Mouse (Mus musculus) midbrain, embryonic 11.5 days (tissue): ENCODE measurements around the gene Pnpla6. TPM values are rescaled to one million over a fixed set of nuclear protein-coding genes. Genes with fewer than 3 reads are reported as not detected.

Experiments used
- ATAC-seq: fragments of 200-750 bp; cut with Nextera tagmentation; 2 replicates; pipeline ENCODE4 v1.8.0; 2017; ENCODE audit warnings: moderate TSS enrichment, moderate library complexity; ENCODE audit not compliant: low FRiP score
- DNase-seq: peaks from one replicate; pipeline ENCODE4 v3.0.0; 2015; ENCODE audit warnings: low spot score; ENCODE audit errors: missing footprints
- H3K27ac ChIP-seq: fragments of 300-500 bp; sonication (generic); 2 replicates; pipeline ENCODE4 v1.5.1; 2014; ENCODE audit warnings: low read depth, low read length
- H3K27me3 ChIP-seq: fragments of 300-500 bp; sonication (generic); 2 replicates; pipeline ENCODE4 v1.6.1; 2014; ENCODE audit warnings: mild to moderate bottlenecking, low read length, moderate library complexity, mixed read lengths; ENCODE audit not compliant: control insufficient read depth, insufficient read depth
- H3K36me3 ChIP-seq: fragments of 300-500 bp; sonication (generic); 2 replicates; pipeline ENCODE4 v1.6.1; 2014; ENCODE audit warnings: mild to moderate bottlenecking, low read length, moderate library complexity, mixed read lengths; ENCODE audit not compliant: control insufficient read depth, insufficient read depth
- H3K4me1 ChIP-seq: fragments of 300-500 bp; sonication (generic); 2 replicates; pipeline ENCODE4 v1.6.1; 2014; ENCODE audit warnings: low read length; ENCODE audit not compliant: control insufficient read depth, insufficient read depth
- H3K4me2 ChIP-seq: fragments of 300-500 bp; sonication (generic); 2 replicates; pipeline ENCODE4 v1.6.1; 2014; ENCODE audit warnings: mild to moderate bottlenecking, moderate library complexity
- H3K4me3 ChIP-seq: fragments of 300-500 bp; sonication (generic); 2 replicates; pipeline ENCODE4 v1.5.1; 2014; ENCODE audit warnings: low read depth, low read length
- H3K9ac ChIP-seq: fragments of 300-500 bp; sonication (generic); 2 replicates; pipeline ENCODE4 v1.6.1; 2014; ENCODE audit warnings: low read length
- H3K9me3 ChIP-seq: fragments of 300-500 bp; sonication (generic); 2 replicates; pipeline ENCODE4 v1.6.1; 2016; ENCODE audit warnings: low read length; ENCODE audit not compliant: control insufficient read depth
- WGBS: fragments of 180-500 bp; shearing (Covaris S2); extraction: QIAGEN DNeasy Blood & Tissue Kit; methylation state at CpG from one replicate; pipeline ENCODE4 v1.1.7; 2014; 5-methylcytosine and 5-hydroxymethylcytosine counted together
- polyA plus RNA-seq: library from polyadenylated mRNA; unstranded; fragments of >200 nt; fragmentation: Nextera tagmentation; extraction: Ambion mirVana; gene quantifications from 2 replicates; pipeline ENCODE4 v1.2.1, GENCODE M21; 2014

Pnpla6 gene
- polyA plus RNA-seq, 1 experiment from 2014 or later, result 15.8 TPM

GRCm38 (mm10) chr8:3552240-3552639 is 37.1 kb downstream of the Pnpla6 start:
- Histone ChIP-seq H3K4me2 (no peak overlapping the region), H3K9me3 (no peaks in the 10 kb centered on the region), H3K4me1 (no peaks in the 10 kb centered on the region), H3K4me3 (no peak overlapping the region), H3K9ac (no peak overlapping the region), H3K36me3 (no peaks in the 10 kb centered on the region), H3K27ac (no peak overlapping the region), H3K27me3 (no peaks in the 10 kb centered on the region)
- WGBS, result 89% methylated on average over 1 of the region's 1 CpGs
- ATAC-seq (no peak), DNase-seq (no peak)

- H3K9ac ChIP-seq, result no peak overlapping the region
- no peaks in the 10 kb centered on the region for H3K4me1 ChIP-seq
- H3K27ac ChIP-seq, result no peak overlapping the region
- ATAC-seq, result peak; percentile 88
- H3K4me2 ChIP-seq, result no peak overlapping the region
- H3K4me3 ChIP-seq, result no peak overlapping the region
- no peaks in the 10 kb centered on the region for H3K27me3 ChIP-seq
- no peaks in the 10 kb centered on the region for H3K9me3 ChIP-seq
- H3K36me3 ChIP-seq, result no peaks in the 10 kb centered on the region
- 58% methylated on average over 4 of the region's 4 CpGs for WGBS
- no peak for DNase-seq
Measured at GRCm38 (mm10) chr8:3556114-3556513, 40.9 kb downstream of the Pnpla6 start.

- WGBS, result 2% methylated on average over 12 of the region's 12 CpGs
Measured at GRCm38 (mm10) chr8:3567641-3568371, 52.6 kb downstream of the Pnpla6 start, which contains the start of gene C330021F23Rik. Gene C330021F23Rik (plus strand): TSS chr8:3567990.

GRCm38 (mm10) chr8:3568378-3568777 is 53.2 kb downstream of the Pnpla6 start:
- Histone ChIP-seq H3K27me3 (no peaks in the 10 kb centered on the region), H3K36me3 (no peaks in the 10 kb centered on the region), H3K4me1 (peaks cover 6% of the 10 kb centered on the region; the same call in 1 of the 2 replicates), H3K27ac (peak overlapping the region; percentile 61; the same call in 1 of the 2 replicates), H3K4me2 (peak overlapping the region; percentile 55), H3K4me3 (peak overlapping the region; percentile 34), H3K9me3 (no peaks in the 10 kb centered on the region), H3K9ac (peak overlapping the region; percentile 69)
- ATAC-seq, result peak; percentile 39; the same call in 1 of the 2 replicates
- DNase-seq, result peak; percentile 86
- WGBS, result 5% methylated on average over 7 of the region's 7 CpGs

More at GRCm38 (mm10) chr8:3567641-3568371, 52.6 kb downstream of the Pnpla6 start, which contains the start of gene C330021F23Rik:
- Histone ChIP-seq H3K4me2 (peak within 1 kb of the TSS; percentile 55), H3K27ac (peak within 1 kb of the TSS; percentile 61; the same call in 1 of the 2 replicates), H3K27me3 (no peaks in the 10 kb centered on the region), H3K9ac (peak within 1 kb of the TSS; percentile 69), H3K9me3 (no peaks in the 10 kb centered on the region), H3K4me3 (peak within 1 kb of the TSS; percentile 34), H3K4me1 (peaks cover 6% of the 10 kb centered on the region; the same call in 1 of the 2 replicates), H3K36me3 (no peaks in the 10 kb centered on the region)
- peak; percentile 92 for ATAC-seq
- peak; percentile 94 for DNase-seq

GRCm38 (mm10) chr8:3569784-3570183 is 54.6 kb downstream of the Pnpla6 start:
- ATAC-seq, result no peak
- WGBS, result 93% methylated on average over 5 of the region's 5 CpGs
- no peak overlapping the region for H3K9ac ChIP-seq
- H3K9me3 ChIP-seq, result no peaks in the 10 kb centered on the region
- no peak for DNase-seq
- peaks cover 6% of the 10 kb centered on the region; the same call in 1 of the 2 replicates for H3K4me1 ChIP-seq
- no peak overlapping the region for H3K27ac ChIP-seq
- no peaks in the 10 kb centered on the region for H3K27me3 ChIP-seq
- H3K4me3 ChIP-seq, result no peak overlapping the region
- H3K4me2 ChIP-seq, result no peak overlapping the region
- no peaks in the 10 kb centered on the region for H3K36me3 ChIP-seq

GRCm38 (mm10) chr8:3574546-3574945 is 59.4 kb downstream of the Pnpla6 start:
- H3K4me3 ChIP-seq, result no peak overlapping the region
- H3K4me2 ChIP-seq, result no peak overlapping the region
- H3K27ac ChIP-seq, result no peak overlapping the region
- H3K9me3 ChIP-seq, result no peaks in the 10 kb centered on the region
- WGBS, result 94% methylated on average over 3 of the region's 3 CpGs
- no peaks in the 10 kb centered on the region for H3K27me3 ChIP-seq
- H3K9ac ChIP-seq, result no peak overlapping the region
- H3K36me3 ChIP-seq, result no peaks in the 10 kb centered on the region
- DNase-seq (no peak), ATAC-seq (no peak)
- no peaks in the 10 kb centered on the region for H3K4me1 ChIP-seq

GRCm38 (mm10) chr8:3576211-3576960 is 61.2 kb downstream of the Pnpla6 start:
- H3K9ac ChIP-seq, result no peak overlapping the region
- H3K36me3 ChIP-seq, result no peaks in the 10 kb centered on the region
- no peak overlapping the region for H3K27ac ChIP-seq
- no peaks in the 10 kb centered on the region for H3K27me3 ChIP-seq
- H3K9me3 ChIP-seq, result no peaks in the 10 kb centered on the region
- ATAC-seq (no peak), DNase-seq (no peak)
- 84% methylated on average over 15 of the region's 15 CpGs for WGBS
- H3K4me2 ChIP-seq, result no peak overlapping the region
- H3K4me1 ChIP-seq, result no peaks in the 10 kb centered on the region
- no peak overlapping the region for H3K4me3 ChIP-seq

- Histone ChIP-seq H3K27ac (no peak overlapping the region), H3K4me2 (no peak overlapping the region), H3K9me3 (no peaks in the 10 kb centered on the region), H3K4me3 (no peak overlapping the region), H3K4me1 (no peaks in the 10 kb centered on the region), H3K9ac (no peak overlapping the region), H3K36me3 (no peaks in the 10 kb centered on the region), H3K27me3 (no peaks in the 10 kb centered on the region)
- WGBS, result 86% methylated on average over 9 of the region's 9 CpGs
- ATAC-seq (no peak), DNase-seq (no peak)
Measured at GRCm38 (mm10) chr8:3579390-3580364, 64.5 kb downstream of the Pnpla6 start.
